Mouse (Mus musculus) heart, postnatal 14 days (tissue): ENCODE measurements at regions not wholly inside any gene's neighbourhood (a gene's known extent, or its start where the extent isn't known, plus 50 kb on each side); places are given as distances from the start of the nearest gene placed in this dataset.

Source experiments
- DNase-seq, 2 experiments: peaks; one replicate each; pipeline ENCODE4 v3.0.0; 2021 to 2022
- intact Hi-C: fragments of 180-260 bp; cut with DNase I; formaldehyde crosslinking; loops from one replicate; pipeline ENCODE4 v1.15.1; 2025

GRCm38 (mm10) chr14:110276192-110276591 lies 478.8 kb downstream of the Slitrk6 start:
- DNase-seq = no peak
- intact Hi-C loops = no loop called here

- intact Hi-C loops = no loop called here
- DNase-seq = no peak
These were observed 483.7 kb downstream of the Slitrk6 start for GRCm38 (mm10) chr14:110271270-110271669.

- DNase-seq = no peak
- intact Hi-C loops = no loop called here
These were observed 510.5 kb downstream of the Slitrk6 start for GRCm38 (mm10) chr14:110244466-110244865.

- intact Hi-C loops = no loop called here
- no peak for DNase-seq
These were observed 511.4 kb downstream of the Slitrk6 start for GRCm38 (mm10) chr14:110243549-110243948.

GRCm38 (mm10) chr14:110238800-110239199 lies 516.1 kb downstream of the Slitrk6 start:
- DNase-seq = no peak
- intact Hi-C loops = no loop called here

GRCm38 (mm10) chr14:110224678-110225446 lies 530.1 kb downstream of the Slitrk6 start:
- no peak for DNase-seq
- intact Hi-C loops = no loop called here

- intact Hi-C loops = no loop called here
- DNase-seq = no peak
These were observed 563.9 kb downstream of the Slitrk6 start for GRCm38 (mm10) chr14:110190987-110191607.

GRCm38 (mm10) chr14:110190471-110190870 lies 564.5 kb downstream of the Slitrk6 start:
- intact Hi-C loops = no loop called here
- DNase-seq = no peak

- intact Hi-C loops = no loop called here
- DNase-seq = no peak
These were observed 575.8 kb downstream of the Slitrk6 start for GRCm38 (mm10) chr14:110179166-110179565.

- intact Hi-C loops = no loop called here
- DNase-seq = no peak
These were observed 583.5 kb downstream of the Slitrk6 start for GRCm38 (mm10) chr14:110171162-110172117.

GRCm38 (mm10) chr14:110168632-110169031 lies 586.3 kb downstream of the Slitrk6 start:
- no peak for DNase-seq

GRCm38 (mm10) chr14:110128265-110128664 lies 626.7 kb downstream of the Slitrk6 start:
- DNase-seq = no peak

More at GRCm38 (mm10) chr14:110168632-110169031, 586.3 kb downstream of the Slitrk6 start:
- intact Hi-C loops = no loop called here

GRCm38 (mm10) chr14:110125936-110126710 lies 628.8 kb downstream of the Slitrk6 start:
- intact Hi-C loops = no loop called here
- no peak for DNase-seq

More at GRCm38 (mm10) chr14:110128265-110128664, 626.7 kb downstream of the Slitrk6 start:
- intact Hi-C loops = no loop called here

GRCm38 (mm10) chr14:110122710-110123109 lies 632.2 kb downstream of the Slitrk6 start:
- intact Hi-C loops = no loop called here
- no peak for DNase-seq

- no peak for DNase-seq
- intact Hi-C loops = no loop called here
These were observed 639.4 kb downstream of the Slitrk6 start for GRCm38 (mm10) chr14:110115578-110115977.

GRCm38 (mm10) chr14:110100852-110101251 lies 654.1 kb downstream of the Slitrk6 start:
- intact Hi-C loops = no loop called here
- no peak for DNase-seq

GRCm38 (mm10) chr14:110078351-110078750 lies 676.6 kb downstream of the Slitrk6 start:
- DNase-seq = no peak
- intact Hi-C loops = no loop called here

GRCm38 (mm10) chr14:110047748-110048147 lies 707.2 kb downstream of the Slitrk6 start:
- intact Hi-C loops = no loop called here
- DNase-seq = no peak

GRCm38 (mm10) chr14:110043211-110043610 lies 711.7 kb downstream of the Slitrk6 start:
- intact Hi-C loops = no loop called here
- no peak for DNase-seq

GRCm38 (mm10) chr14:110021812-110022211 lies 733.1 kb downstream of the Slitrk6 start:
- DNase-seq = no peak
- intact Hi-C loops = no loop called here
